Mouse (Mus musculus): Measurements from ENCODE around the gene Sec16b.

Sec16b gene

DNA sequence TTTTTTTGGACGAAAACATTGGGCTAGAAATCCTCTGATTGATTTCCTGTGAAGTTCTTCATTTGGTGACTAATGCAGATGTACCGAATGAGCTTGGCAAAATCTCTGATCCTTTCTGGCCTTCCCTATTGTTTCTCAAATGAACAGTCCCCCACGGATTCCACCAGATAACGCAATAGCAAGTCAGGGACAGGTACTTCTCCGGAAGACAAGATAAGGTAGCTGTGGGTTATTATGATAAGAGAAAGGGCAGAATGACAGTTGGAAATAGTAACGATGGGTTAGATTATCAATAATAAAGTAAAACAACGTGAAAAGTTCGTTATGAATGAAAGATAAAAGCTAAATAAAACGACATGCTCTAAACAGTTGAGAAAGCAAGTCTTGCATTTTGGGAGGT, 7.0 kb downstream of the Sec16b start:
- DNase-seq (ENCODE audit: low read depth, low spot score) = no peak

DNA sequence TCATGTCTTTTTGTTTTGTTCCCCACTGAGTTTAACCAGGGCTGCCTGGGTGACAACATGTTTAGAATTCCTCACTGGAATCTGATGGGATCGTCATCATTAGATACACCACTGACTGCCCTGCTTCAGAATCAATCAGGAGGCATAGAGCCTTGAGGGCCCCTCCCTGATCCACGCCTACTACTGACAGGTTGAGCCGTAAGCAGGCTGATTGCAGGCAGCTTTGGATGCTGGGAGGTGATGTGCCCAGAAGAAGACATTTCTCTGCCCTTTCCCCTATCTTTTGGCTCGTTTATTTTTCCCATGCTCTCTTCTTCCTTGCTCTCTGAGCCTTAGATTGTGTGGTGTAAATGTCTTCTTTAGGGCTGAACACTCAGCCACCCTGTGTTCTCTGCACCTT, 7.8 kb downstream of the Sec16b start:
- DNase-seq (ENCODE audit: low read depth, low spot score) = no peak

- DNase-seq (ENCODE audit: low read depth, low spot score) = no peak
Observed at GRCm38 (mm10) chr1:157516838-157517808, 10.6 kb downstream of the Sec16b start.

GRCm38 (mm10) chr1:157518111-157518523, 11.6 kb downstream of the Sec16b start:
- peak; percentile 89 for DNase-seq (ENCODE audit: low read depth, low spot score)

DNA sequence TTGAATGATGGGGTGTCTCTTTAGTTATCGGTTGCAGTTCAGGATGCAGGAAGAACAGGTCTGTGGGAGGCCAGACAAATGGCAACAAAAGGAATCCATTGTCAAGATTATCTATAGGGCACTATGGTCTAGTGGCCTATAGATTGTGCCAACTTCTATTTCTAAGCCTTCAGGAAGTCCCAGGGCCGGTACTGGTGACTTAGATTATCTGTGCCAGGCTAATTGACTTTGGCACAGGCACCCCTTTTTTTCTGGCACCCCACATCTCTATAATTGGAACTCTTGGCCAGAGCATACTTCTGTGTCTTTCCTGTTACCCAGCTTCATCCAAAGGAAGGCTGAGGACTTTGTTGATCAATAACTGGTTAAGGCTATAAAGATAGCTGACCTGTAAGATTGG, 12.9 kb downstream of the Sec16b start:
- no peak for DNase-seq (ENCODE audit: low read depth, low spot score)

DNA sequence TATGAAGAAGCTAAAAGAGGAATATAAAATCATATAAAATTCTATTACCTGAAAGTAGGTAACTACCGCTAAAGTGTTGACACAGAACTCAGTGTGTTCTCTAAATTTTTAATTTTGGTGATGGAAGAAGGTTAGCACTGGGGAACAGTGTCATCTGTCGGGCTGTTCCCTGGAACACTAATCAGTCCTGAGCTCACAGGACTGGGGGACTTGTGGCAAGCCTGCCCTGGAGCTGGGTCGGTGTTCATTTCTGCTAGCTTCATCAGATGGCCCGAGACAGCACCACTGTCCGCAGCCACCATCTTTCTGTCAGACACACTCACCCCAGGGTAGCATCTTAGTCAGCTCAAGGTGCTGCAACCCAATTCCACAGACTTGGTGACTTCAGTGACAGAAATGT, 15.8 kb downstream of the Sec16b start:
- DNase-seq (ENCODE audit: low read depth, low spot score) = no peak

DNA sequence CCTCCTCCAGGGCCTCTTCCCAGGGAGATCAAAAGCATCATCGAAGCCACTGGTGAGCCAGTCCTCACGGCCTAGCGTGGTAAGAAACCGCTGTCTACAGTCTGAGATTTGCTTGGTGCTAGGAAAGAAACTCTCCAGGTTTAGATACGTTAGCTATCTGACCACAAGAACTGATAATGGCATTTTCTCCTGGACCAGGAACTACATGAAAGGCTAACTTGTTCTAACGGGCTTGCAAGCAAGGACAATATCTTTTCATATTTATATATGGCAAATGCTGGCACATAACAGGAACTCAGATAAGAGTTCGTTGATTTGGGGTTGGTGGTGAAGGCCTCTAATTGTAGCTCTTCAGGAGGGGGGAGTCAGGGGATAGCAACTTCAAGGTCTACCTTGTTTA, 18.2 kb downstream of the Sec16b start:
- DNase-seq (ENCODE audit: low read depth, low spot score) = no peak

DNA sequence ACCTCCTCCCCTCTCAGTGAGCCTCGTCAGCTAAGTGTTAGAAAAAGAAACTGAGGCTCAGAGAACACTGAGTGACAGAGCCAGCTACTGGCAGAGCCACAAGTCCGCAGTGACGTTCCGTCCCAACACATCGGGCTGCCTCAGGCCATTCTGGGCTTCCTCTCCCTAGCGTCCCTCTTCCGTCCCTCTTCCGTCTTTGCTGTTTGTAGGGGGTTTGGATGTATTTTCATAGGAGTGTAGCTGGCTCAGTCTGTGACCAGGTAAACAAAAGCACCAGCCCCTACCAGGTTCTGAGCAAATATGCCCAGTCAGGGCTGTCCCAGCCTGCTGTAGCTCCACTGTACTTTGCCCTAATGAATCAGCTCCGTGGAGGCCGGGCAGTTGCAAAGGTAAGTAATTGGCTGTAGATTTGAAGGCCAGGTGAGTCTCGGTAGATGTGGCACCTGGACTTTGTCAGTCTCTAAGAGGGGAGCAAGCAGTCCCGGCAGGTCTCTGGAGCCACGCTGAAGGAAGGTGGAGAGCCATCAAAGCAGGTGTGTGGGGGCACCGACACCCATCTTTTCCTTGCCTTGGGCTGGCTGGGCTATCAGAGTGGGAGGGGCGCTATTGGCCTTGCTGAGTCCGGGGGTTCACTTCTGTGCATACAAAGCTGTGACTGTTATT, 19.3 kb downstream of the Sec16b start:
- DNase-seq (ENCODE audit: low read depth, low spot score) = no peak

DNA sequence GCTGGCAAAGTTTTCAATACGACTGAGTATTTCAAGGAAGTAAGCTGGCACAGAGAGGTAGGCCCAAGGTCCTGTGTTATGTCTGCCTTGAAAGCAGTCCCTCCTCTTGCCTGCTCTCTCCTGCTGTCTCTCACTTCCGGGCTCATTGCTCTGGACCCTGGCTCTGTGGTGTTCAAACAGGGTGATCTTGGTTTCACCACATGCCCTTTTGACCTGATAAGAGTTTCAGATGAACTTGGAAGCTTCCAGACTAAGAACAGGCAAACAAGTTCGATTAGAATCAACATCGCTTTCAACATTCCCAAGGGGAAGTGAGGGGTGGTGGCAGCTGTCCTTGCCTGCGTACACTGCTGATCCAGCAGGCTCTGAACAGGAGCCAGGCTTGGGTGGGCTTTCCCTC, 20.1 kb downstream of the Sec16b start:
- no peak for DNase-seq (ENCODE audit: low read depth, low spot score)

DNA sequence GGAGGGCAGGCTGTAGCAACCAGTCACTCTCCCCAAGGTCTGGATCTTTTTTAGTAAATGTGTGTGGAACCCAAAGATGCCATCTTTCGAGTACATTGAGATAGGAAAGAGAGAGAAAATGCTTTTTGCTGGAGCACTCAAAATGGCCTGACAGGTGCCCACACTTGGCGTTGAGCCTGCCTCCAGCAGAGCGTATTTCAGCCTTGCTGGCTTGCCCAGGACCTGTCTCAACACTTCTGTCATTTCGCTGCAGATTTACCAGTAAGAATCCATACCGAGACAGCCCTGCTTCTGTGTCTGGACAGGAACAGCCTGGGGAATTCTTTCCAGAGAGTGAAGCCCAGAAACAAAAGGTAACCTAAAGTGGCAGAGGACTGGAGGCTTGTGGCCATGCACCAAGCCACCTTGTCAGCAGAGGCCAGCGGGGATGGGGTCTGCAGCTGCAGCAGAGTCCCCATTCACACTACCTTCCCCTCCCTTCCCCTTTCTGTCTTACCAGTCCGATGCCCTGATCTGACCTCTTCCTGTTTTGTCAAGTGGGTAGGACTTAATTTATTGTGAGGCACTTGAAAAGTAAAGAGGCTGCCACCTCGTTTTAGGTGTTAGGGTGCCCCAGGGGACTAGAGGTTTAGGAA, 26.4 kb downstream of the Sec16b start:
- no peak for DNase-seq (ENCODE audit: low read depth, low spot score)

DNA sequence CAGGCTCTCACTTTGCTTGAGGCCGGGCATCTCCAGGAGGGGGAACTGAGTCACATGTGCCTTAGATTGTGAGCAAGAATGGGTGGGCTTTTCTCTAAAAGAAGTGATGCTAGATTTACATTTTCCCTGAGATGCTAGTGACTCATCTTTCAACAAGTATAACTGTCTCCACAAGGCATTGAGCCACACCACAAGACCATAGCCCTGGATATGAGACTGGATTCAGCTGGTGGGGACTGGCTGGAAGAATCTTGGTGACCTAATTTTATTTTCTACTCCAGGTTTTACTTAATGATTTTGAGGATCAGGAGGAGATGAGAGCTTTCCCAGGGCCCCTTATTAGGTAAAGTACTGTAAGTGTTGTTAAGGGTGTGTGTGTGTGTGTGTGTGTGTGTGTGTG, 29.0 kb downstream of the Sec16b start:
- DNase-seq (ENCODE audit: low read depth, low spot score) = peak; percentile 71

- DNase-seq (ENCODE audit: low read depth, low spot score) = peak; percentile 79
Observed at GRCm38 (mm10) chr1:157536471-157536870, 29.9 kb downstream of the Sec16b start.

GRCm38 (mm10) chr1:157537636-157538035, 31.1 kb downstream of the Sec16b start:
- peak; percentile 52 for DNase-seq (ENCODE audit: low read depth, low spot score)

DNA sequence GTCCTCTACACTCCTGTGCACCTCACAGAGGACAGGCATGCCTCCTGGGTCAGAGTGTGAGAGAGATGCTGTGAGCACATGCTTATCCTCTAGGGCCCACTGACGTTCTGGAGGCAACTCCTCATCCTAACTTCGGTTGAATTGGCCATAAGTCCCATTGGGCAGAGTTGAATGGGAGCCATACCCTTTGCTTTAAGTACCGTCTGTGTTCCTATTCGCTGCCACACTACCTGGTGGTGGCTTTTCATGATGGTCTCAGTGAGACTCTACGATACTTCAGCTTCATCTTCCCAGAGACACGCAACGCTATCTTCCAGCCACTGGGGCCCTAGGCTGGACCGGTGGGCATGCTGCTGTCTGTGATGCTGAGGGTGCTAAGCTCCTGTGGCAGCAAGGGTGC, 38.5 kb downstream of the Sec16b start:
- no peak for DNase-seq (ENCODE audit: low read depth, low spot score)

GRCm38 (mm10) chr1:157547658-157548057, 41.1 kb downstream of the Sec16b start:
- no peak for DNase-seq (ENCODE audit: low read depth, low spot score)

DNA sequence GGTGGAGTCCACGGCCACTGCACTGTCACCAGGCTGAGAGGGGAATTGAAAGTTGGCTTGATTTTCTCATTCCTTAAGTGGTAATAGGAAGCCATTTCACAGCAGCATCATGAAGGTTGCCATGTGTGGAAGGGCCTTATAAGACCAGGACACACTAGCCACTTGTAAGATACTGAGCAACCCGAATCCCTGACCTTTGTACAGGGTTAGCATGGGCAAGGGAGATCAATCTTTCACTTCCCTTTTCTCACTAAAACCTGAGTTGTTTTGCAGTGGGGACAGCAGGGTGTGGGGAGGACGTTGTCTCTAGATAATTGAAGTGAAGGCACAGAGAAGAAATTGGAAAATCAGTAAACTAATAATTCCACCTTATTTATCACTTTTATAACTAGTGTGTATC, 43.2 kb downstream of the Sec16b start:
- no peak for DNase-seq (ENCODE audit: low read depth, low spot score)

DNA sequence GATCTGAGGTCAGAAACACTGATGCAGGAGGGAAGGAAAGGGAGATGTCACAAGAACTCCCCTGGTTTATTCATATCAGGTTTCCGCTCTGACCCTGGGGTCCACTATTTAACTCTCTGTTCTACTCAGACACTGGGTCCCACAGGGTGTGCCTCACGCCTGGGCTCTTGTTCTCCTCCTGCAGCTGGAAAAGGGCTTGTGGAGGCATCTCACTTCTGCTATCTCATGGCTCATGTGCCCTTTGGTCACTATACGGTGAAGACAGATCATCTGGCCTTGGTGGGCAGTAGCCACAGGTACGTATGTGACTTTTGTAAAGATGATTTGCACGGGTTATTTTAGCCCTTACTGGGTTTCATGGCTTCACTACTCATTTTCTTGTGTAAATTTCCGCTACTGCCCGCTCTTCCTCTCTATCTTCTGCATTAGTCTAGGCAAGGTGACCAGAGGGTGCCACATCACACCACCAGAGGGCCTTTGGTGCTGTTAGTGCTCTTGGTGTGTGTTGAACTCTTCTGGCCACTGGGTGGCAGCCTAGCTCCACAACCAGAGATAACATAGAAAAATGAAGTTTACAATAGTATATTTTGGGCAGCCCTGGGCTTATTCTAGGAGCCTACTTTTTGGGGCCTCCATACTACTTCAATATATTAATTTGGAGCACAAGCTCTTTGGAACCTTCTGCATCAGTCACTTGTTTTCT, 46.4 kb downstream of the Sec16b start:
- peak; percentile 83 for DNase-seq (ENCODE audit: low read depth, low spot score)

GRCm38 (mm10) chr1:157554163-157554562, 47.6 kb downstream of the Sec16b start:
- DNase-seq (ENCODE audit: low read depth, low spot score) = no peak

DNA sequence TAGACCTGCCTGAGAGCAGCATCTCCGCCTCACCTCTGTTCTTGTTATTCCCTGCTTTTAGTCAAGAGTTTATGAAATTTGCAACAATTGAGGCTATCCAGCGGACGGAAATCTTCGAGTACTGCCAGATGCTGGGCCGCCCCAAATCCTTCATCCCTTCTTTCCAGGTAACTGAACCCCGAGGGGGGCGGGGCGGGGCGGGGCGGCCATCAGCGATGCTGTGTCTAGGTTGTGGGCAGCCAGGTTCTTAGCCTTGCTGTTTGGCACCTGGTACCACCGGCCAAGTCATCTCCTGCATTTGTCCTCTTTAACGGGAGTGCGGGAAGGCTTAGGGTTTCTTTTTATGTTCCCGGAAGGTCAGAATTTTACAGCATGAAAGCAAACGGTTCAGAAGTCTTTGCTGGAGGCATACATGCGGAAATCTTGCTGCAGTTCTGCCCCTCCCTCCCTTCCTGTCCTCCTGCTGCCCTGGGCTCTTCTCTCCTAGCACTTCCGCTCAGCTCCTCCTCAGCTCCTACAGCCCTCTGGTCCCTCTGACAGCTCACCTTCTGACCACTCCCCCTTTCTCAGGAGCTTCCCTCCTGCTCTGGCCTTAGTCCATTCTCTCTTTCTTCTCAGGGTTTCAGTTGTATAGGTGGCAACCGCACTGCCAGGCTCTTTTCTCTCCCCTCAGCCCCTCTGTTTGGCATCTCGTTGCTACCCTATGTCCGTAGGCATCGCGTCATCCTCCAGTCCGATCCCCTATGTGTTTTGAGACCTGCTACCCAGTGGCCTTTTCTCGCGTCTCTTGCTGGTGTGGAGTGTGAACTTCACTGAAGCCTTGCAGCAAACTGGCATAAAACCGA, 48.4 kb downstream of the Sec16b start:
- no peak for DNase-seq (ENCODE audit: low read depth, low spot score)

GRCm38 (mm10) chr1:157555738-157556137, 49.2 kb downstream of the Sec16b start:
- no peak for DNase-seq (ENCODE audit: low read depth, low spot score)

DNA sequence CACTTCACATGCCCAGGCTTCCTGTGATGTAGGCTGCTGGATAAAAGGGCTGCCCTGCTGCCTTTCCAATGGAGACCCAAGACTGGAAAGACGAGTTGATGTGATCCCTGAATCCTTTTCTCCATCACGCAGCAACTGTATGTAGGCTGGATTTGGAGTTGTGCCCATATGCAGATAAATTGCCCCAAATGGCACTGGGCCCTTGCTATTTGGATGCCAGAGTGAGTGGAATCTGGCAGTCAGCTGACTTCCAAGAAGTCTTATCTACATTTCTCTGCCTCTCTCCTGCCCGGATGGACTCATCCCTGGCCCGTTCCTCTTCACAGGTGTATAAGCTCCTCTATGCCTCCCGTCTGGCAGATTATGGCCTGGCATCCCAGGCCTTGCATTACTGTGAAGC, 49.9 kb downstream of the Sec16b start:
- no peak for DNase-seq (ENCODE audit: low read depth, low spot score)

Data from 3T3-L1 (cell line).